Mouse (Mus musculus) lung, embryonic 15.5 days (tissue): ENCODE results near the gene Slc6a16. TPM values are rescaled to one million over a fixed set of nuclear protein-coding genes. Genes with fewer than 3 reads are reported as not detected.

Experiments used
- ATAC-seq: fragments of 200-750 bp; cut with Nextera tagmentation; 2 replicates; pipeline ENCODE4 v1.8.0; 2017; ENCODE audit warnings: moderate number of reproducible peaks, borderline replicate concordance; ENCODE audit not compliant: low FRiP score, low TSS enrichment; ENCODE audit errors: extremely low read depth
- H3K27ac ChIP-seq: fragments of 300-500 bp; sonication (generic); 2 replicates; pipeline ENCODE4 v1.5.1; 2015; ENCODE audit warnings: moderate library complexity, mild to moderate bottlenecking, inconsistent platforms
- H3K27me3 ChIP-seq: fragments of 300-500 bp; sonication (generic); 2 replicates; pipeline ENCODE4 v1.6.1; 2015; ENCODE audit warnings: inconsistent platforms
- H3K36me3 ChIP-seq: fragments of 300-500 bp; sonication (generic); 2 replicates; pipeline ENCODE4 v1.6.1; 2015; ENCODE audit warnings: inconsistent platforms
- H3K4me1 ChIP-seq: fragments of 300-500 bp; sonication (generic); 2 replicates; pipeline ENCODE4 v1.6.1; 2015; ENCODE audit warnings: inconsistent platforms
- H3K4me2 ChIP-seq: fragments of 300-500 bp; sonication (generic); 2 replicates; pipeline ENCODE4 v1.6.1; 2015; ENCODE audit warnings: inconsistent platforms, mild to moderate bottlenecking, moderate library complexity
- H3K4me3 ChIP-seq: fragments of 300-500 bp; sonication (generic); 2 replicates; pipeline ENCODE4 v1.5.1; 2015; ENCODE audit warnings: mild to moderate bottlenecking, inconsistent platforms
- H3K9ac ChIP-seq: fragments of 300-500 bp; sonication (generic); 2 replicates; pipeline ENCODE4 v1.6.1; 2015; ENCODE audit warnings: inconsistent platforms
- H3K9me3 ChIP-seq: fragments of 300-500 bp; sonication (generic); 2 replicates; pipeline ENCODE4 v1.6.1; 2016; ENCODE audit warnings: inconsistent platforms
- WGBS: fragments of 180-500 bp; shearing (Covaris S2); methylation state at CpG from one replicate; pipeline ENCODE4 v1.1.7; 2015; 5-methylcytosine and 5-hydroxymethylcytosine counted together
- polyA plus RNA-seq: library from polyadenylated mRNA; unstranded; fragments of >200 nt; fragmentation: Nextera tagmentation; extraction: Ambion mirVana; gene quantifications from 2 replicates; pipeline ENCODE4 v1.2.1, GENCODE M21; 2015

Slc6a16 gene
- 0.16 TPM in 1 of 2 replicates, not detected in the other for polyA plus RNA-seq

DNA sequence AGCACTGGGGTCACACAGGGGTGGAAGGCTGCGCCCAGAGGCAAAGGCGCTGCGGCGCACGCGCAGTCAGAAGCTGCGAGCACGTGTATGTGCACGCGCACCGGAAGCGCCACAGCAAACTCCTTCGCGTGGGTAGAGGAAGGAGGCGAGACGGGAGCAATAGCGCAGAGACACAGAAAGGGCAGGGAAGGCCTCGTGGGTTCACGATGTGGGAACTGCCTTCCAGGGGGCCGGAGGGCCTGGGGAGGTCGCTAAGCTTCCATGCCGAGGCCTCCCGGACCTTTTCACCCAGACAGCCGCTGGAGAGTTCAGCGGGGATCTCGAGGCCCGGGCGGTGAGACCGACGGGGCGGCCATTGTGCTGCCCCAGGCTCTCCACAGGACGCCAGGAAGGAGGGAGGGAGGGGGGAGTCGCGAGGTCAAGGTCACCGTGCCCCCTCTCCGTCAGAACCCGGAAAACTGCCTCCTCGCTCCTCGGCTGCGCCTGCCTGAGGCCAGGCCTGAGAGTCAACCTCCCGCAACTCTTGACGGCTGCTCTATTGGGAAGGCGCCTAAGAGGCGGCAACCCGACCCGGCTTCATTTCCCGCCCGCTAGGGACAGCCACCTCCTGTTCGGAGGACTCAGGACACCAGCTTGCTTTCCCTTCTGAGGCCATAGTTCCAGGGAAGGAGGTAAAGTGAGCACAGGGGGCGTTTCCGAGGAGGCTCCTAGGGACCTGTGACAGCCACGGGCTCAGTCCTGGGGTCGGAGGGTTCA is at the start of gene Slc6a16:
Gene Slc6a16 (plus strand): TSS at position 453 of the 756 bp plus-strand sequence.
- no peak for ATAC-seq
- no peak within 1 kb of the TSS for H3K27ac ChIP-seq
- 16% methylated on average over 52 of the region's 53 CpGs for WGBS

DNA sequence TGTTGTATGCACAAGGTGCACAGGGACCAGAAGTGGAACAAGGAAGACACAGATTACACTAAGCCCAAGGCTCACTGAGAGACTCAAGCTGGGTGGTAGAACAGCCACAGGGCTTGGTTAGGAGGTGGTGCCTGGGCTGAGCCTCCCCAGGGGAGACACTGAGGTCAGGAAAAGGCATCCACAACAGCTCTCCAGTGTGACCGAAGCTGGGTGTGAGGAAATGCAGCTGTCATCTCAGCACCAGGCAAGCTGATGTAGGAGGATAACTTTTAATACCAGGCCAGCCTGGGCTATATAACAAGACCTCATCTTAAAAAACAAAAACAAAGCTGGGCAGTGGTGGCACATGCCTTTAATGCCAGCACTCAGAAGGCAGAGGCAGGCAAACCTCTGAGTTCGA is 49.7 kb upstream of the Slc6a16 start:
- Histone ChIP-seq H3K27ac (no peak overlapping the region), H3K27me3 (peaks cover 63% of the 10 kb centered on the region), H3K4me1 (peaks cover 3% of the 10 kb centered on the region; the same call in 1 of the 2 replicates), H3K9me3 (no peaks in the 10 kb centered on the region), H3K36me3 (no peaks in the 10 kb centered on the region), H3K9ac (no peak overlapping the region), H3K4me3 (no peak overlapping the region), H3K4me2 (no peak overlapping the region)
- no peak for ATAC-seq
- WGBS: 52% methylated on average over 2 of the region's 2 CpGs

More for the DNA sequence above, at the start of gene Slc6a16:
- Histone ChIP-seq H3K9me3 (no peaks in the 10 kb centered on the region), H3K4me1 (peaks cover 16% of the 10 kb centered on the region), H3K9ac (peak within 1 kb of the TSS; percentile 5; the same call in 1 of the 2 replicates), H3K36me3 (no peaks in the 10 kb centered on the region), H3K4me3 (peak within 1 kb of the TSS; percentile 21), H3K27me3 (no peaks in the 10 kb centered on the region), H3K4me2 (peak within 1 kb of the TSS; percentile 43)

DNA sequence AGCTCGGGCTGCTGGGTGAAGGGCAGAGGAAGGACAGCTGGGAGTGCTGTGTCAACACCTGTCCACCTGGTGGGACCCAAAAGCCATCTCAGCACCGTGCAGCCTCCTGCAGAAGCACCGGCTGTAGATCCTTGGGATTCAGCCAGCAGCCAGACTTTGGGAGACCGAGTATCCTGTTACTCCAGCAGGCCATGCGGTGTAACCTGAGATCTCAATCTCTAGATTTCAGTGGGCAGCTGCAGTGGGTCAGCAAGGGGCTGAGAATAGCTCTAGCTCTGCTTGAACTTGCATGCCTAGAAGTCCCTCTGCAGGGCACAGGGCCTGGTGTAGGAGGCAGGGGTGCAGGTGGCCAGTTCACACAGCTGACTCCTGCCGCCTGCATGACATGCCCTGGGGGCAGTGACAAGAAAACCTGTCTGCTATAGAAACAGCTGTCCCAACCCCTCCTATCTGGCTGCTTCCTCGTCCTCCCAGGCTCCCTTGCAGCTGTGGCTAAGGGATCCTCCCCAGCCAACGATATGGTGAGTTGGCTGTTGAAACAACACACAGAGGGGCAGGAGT is 49.0 kb upstream of the Slc6a16 start:
- Histone ChIP-seq H3K9me3 (no peaks in the 10 kb centered on the region), H3K9ac (no peak overlapping the region), H3K36me3 (no peaks in the 10 kb centered on the region), H3K4me2 (no peak overlapping the region), H3K4me1 (peaks cover 3% of the 10 kb centered on the region; the same call in 1 of the 2 replicates), H3K4me3 (no peak overlapping the region), H3K27me3 (peaks cover 57% of the 10 kb centered on the region), H3K27ac (no peak overlapping the region)
- WGBS: 6% methylated on average over 8 of the region's 8 CpGs
- ATAC-seq: no peak

DNA sequence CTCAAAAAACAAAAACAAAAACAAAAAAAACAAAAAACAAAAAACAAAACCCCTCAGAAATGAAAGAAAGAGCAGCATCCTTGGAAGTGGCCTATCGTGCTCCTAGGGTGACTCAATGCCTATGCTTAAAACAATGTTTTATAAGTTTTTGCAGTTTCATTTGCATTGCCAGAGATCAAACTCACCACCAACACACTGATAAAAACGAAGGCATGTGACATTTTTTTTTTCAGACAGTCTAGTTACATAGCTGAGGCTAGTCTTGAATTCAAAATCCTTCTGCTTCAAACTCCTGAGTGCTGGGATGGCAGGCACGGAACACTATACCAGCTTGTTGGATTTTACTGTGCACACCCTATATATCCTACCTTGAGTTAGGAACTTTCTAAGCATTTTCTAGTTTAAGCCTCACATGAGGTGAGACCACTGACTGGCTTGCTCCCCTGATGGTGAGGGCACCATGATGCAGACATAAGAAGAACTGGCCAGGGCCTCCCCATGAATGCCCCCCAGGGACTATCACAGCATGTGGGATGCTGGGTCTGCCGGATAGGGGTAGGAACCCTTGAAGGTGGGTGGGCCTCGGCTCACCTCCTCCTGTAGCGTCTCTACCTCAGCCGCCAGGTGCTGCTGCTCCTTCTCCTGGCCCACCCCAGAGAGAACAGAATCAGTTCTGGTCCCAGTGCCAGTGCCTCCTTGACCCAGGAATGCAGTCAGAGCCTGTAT is 48.1 kb upstream of the Slc6a16 start:
- Histone ChIP-seq H3K4me1 (peaks cover 3% of the 10 kb centered on the region; the same call in 1 of the 2 replicates), H3K36me3 (no peaks in the 10 kb centered on the region), H3K9me3 (no peaks in the 10 kb centered on the region), H3K4me3 (no peak overlapping the region), H3K9ac (no peak overlapping the region), H3K27ac (no peak overlapping the region), H3K4me2 (no peak overlapping the region), H3K27me3 (peaks cover 59% of the 10 kb centered on the region)
- WGBS: 74% methylated on average over 7 of the region's 7 CpGs
- ATAC-seq: no peak

DNA sequence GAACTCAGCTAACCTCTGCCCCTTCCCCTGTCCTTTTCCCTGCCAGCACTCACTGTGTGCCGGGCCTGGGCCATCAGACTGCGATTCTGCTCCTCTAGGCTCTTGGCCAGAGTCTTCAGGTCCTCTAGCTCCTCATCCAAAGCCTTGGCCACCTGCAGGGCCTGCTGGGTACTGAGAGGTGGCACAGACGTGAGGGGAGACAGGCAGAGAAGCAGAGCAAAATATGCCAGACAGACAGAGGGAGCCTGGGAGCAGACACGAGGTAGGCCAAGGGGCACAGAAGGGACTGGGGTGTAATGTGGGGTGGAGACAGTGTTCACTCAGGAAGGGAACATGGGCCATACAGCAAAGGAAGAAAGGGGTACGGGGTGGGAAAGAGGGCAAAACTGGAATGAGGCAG is 47.5 kb upstream of the Slc6a16 start:
- H3K9me3 ChIP-seq: no peaks in the 10 kb centered on the region
- peaks cover 3% of the 10 kb centered on the region; the same call in 1 of the 2 replicates for H3K4me1 ChIP-seq
- H3K27ac ChIP-seq: no peak overlapping the region
- no peak for ATAC-seq
- H3K9ac ChIP-seq: no peak overlapping the region
- no peaks in the 10 kb centered on the region for H3K36me3 ChIP-seq
- H3K4me3 ChIP-seq: no peak overlapping the region
- no peak overlapping the region for H3K4me2 ChIP-seq
- H3K27me3 ChIP-seq: peaks cover 54% of the 10 kb centered on the region
- 51% methylated on average over 5 of the region's 5 CpGs for WGBS

DNA sequence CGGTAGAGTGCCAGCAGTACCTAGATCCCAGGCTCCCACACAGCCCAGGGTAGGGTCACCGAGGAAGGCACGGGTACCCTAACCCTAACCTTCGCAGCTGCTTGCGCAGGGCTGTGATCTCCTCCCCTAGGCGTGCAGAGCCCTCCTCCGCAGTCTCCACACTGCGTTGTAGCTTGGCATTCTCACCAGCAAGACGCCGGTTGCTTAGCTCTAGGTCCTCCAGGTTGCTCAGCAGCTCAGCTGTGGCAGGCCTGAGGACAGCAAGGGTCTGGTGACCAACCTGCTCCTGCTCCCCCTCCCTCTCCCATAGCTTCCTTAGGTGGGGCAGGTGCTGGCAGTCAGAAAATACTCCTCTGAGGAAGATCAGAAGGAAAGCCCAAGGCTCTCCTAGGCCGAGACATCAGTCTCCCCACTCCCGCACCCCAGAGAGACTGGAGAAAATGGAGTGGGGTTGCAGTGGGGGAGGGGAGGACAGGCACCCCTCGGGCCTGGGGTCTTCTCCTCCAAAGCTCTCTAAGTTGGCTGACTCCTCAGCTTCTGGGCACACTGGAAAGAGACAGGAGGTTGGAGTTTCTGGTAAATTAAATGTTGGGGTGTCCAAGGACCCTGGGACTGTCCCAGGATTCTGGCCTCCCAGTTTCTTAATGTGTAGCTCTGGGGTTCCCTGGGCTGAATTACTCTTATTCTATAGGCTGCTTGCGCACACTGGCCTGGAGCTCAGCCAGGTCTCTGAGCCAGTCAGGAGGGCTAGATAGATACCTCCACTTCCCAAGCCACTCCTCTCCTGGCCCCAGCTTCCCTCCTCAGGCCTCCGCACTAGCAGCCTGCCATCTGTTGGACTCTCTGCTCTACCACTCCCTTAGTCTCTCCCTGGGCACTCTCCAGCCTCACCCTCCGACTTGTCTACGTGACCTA is 46.8 kb upstream of the Slc6a16 start:
- Histone ChIP-seq H3K9ac (no peak overlapping the region), H3K27me3 (peaks cover 46% of the 10 kb centered on the region)
- ATAC-seq: no peak

DNA sequence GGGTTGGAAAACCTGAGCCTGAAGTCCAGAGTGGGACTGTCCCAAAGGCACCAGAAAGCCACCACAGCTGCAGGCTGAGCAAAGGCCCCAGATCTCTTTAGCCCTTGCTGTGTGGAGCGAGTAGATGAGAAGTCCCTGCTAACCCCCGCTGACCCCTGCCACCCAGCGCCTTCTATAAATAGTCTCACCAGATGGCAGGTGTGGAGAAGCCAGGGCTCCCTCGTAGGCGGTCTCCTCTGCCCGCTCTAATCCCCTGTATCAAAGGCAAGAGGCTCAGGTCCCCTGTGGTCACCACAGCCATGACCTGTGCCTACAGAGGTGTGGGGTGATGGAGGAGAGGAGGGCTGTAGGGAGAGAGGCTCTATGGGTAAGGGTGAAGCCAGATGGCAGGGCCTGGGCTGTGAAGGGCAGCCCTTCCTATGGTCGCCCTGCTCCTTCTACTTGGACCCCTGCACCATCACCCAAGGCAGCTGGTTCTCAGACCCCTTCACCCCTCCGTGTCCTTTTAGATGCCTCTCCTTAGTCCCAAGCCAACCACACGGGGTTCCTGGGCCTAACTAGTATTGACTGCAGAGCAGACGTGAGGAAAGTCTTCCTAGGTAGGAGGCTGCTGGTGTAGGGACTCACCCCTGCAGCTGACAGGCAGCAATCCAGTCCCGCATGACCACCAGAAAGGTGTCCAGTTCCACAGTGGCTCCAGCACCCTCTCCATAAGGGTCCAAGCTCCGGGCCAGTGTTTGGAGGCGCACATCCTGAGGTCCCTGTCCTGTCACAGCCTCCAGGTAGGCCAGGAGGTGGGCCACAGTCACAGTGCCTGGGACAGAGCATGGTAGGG is 45.3 kb upstream of the Slc6a16 start:
- ATAC-seq: no peak
- no peak overlapping the region for H3K9ac ChIP-seq
- no peak overlapping the region for H3K27ac ChIP-seq
- no peak overlapping the region for H3K4me3 ChIP-seq
- peaks cover 3% of the 10 kb centered on the region; the same call in 1 of the 2 replicates for H3K4me1 ChIP-seq
- 47% methylated on average over 13 of the region's 13 CpGs for WGBS
- no peak overlapping the region for H3K4me2 ChIP-seq
- H3K27me3 ChIP-seq: peaks cover 32% of the 10 kb centered on the region
- H3K9me3 ChIP-seq: no peaks in the 10 kb centered on the region
- no peaks in the 10 kb centered on the region for H3K36me3 ChIP-seq

More for the DNA sequence above, 46.8 kb upstream of the Slc6a16 start:
- no peak overlapping the region for H3K4me3 ChIP-seq
- H3K4me2 ChIP-seq: no peak overlapping the region
- H3K36me3 ChIP-seq: no peaks in the 10 kb centered on the region
- WGBS: 66% methylated on average over 17 of the region's 17 CpGs
- H3K9me3 ChIP-seq: no peaks in the 10 kb centered on the region
- peaks cover 3% of the 10 kb centered on the region; the same call in 1 of the 2 replicates for H3K4me1 ChIP-seq
- H3K27ac ChIP-seq: no peak overlapping the region

DNA sequence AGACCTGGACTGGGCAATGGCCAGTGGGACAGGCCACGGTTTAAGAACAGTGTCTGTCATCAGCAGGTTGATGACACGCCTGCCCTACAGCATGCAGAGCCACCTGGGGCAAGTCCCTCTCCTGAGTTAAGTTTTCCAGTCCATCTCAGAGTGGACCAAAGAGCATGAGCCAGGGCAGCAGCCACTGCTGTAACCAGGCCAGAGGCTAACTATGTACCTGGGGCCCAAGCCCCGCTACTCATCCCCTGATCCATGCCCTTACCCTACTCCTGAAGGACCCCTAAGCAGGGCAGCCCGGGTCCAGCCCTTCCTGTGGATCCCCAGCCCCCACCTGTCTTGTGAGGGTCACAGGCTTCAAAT is 44.7 kb upstream of the Slc6a16 start:
- Histone ChIP-seq H3K9ac (no peak overlapping the region), H3K9me3 (no peaks in the 10 kb centered on the region)
- no peak for ATAC-seq

DNA sequence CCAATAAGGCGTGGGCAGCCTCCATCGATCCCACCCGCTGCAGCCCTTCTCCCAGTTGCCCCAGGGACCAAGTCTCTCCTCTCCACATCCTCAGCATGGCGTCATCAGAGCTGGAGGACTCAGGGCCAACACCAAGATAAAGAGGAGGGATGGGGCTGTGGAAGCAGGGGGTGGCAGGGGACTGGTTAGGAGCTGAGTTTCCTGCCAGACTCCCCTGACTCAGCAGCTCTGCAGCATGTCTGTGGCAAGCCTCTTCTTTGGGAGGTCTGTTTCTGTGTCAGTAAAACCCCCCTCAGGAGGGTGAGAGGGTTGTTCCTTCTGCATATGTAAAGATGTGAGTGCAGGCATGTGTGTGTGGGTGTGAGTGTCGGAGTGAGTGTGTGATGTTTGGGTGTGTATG is 43.9 kb upstream of the Slc6a16 start:
- no peak overlapping the region for H3K27ac ChIP-seq
- peaks cover 21% of the 10 kb centered on the region for H3K27me3 ChIP-seq
- ATAC-seq: no peak
- WGBS: 54% methylated on average over 5 of the region's 5 CpGs
- no peak overlapping the region for H3K4me2 ChIP-seq
- no peak overlapping the region for H3K4me3 ChIP-seq
- H3K4me1 ChIP-seq: no peaks in the 10 kb centered on the region
- no peaks in the 10 kb centered on the region for H3K9me3 ChIP-seq
- no peaks in the 10 kb centered on the region for H3K36me3 ChIP-seq
- no peak overlapping the region for H3K9ac ChIP-seq

More for the DNA sequence above, 44.7 kb upstream of the Slc6a16 start:
- Histone ChIP-seq H3K4me3 (no peak overlapping the region), H3K4me2 (no peak overlapping the region), H3K27me3 (peaks cover 26% of the 10 kb centered on the region), H3K4me1 (peaks cover 3% of the 10 kb centered on the region; the same call in 1 of the 2 replicates), H3K27ac (no peak overlapping the region), H3K36me3 (no peaks in the 10 kb centered on the region)
- 74% methylated on average over 4 of the region's 4 CpGs for WGBS

DNA sequence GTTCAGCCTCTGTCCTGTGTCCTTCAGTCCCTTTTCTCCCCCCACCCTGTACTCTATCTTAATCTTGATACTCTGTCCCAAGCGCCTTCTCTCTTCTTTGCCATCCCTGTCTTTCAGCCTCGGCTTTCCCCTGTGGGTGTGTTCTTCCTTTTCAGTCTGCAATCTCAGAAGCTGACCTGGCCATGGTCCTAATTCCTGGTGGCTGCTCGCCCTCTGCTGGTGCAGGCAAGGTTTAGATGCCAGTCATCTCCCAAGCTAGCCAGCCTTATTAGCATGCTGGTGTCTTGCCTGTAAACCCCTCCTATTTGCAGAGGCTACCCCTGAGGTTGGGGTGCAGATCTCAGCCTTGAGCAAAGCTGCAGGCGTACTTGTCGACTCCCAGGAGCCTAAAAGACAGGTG is 42.5 kb upstream of the Slc6a16 start:
- no peak for ATAC-seq
- H3K4me1 ChIP-seq: no peaks in the 10 kb centered on the region
- H3K27ac ChIP-seq: no peak overlapping the region
- no peak overlapping the region for H3K4me2 ChIP-seq
- H3K9ac ChIP-seq: no peak overlapping the region
- no peak overlapping the region for H3K4me3 ChIP-seq
- peaks cover 22% of the 10 kb centered on the region for H3K27me3 ChIP-seq
- H3K9me3 ChIP-seq: no peaks in the 10 kb centered on the region
- WGBS: 14% methylated on average over 5 of the region's 5 CpGs
- H3K36me3 ChIP-seq: no peaks in the 10 kb centered on the region
